Mouse (Mus musculus) stomach, embryonic 16.5 days (tissue): ENCODE results near the gene Mettl2. TPM values are rescaled to one million over a fixed set of nuclear protein-coding genes. Genes with fewer than 3 reads are reported as not detected.
"Not testable (repeated sequence)": the region's sequence is repeated elsewhere in the genome, so short reads cannot be mapped to it uniquely, and the experiment has no call there.

Experiments
- ATAC-seq: fragments of 200-750 bp; cut with Nextera tagmentation; 2 replicates; pipeline ENCODE4 v1.8.0; 2017; ENCODE audit warnings: moderate number of reproducible peaks, moderate TSS enrichment; ENCODE audit not compliant: insufficient read depth, low FRiP score
- H3K27ac ChIP-seq: fragments of 300-500 bp; sonication (generic); 2 replicates; pipeline ENCODE4 v1.5.1; 2014; ENCODE audit warnings: low read length
- H3K27me3 ChIP-seq: fragments of 300-500 bp; sonication (generic); 2 replicates; pipeline ENCODE4 v1.6.1; 2014; ENCODE audit warnings: low read length, control low read depth, mixed read lengths; ENCODE audit not compliant: control insufficient read depth, insufficient read depth
- H3K36me3 ChIP-seq: fragments of 300-500 bp; sonication (generic); 2 replicates; pipeline ENCODE4 v1.6.1; 2014; ENCODE audit warnings: low read length; ENCODE audit not compliant: control insufficient read depth, insufficient read depth
- H3K4me1 ChIP-seq: fragments of 300-500 bp; sonication (generic); 2 replicates; pipeline ENCODE4 v1.6.1; 2014; ENCODE audit warnings: low read length, control low read depth, mixed read lengths; ENCODE audit not compliant: control insufficient read depth, insufficient read depth
- H3K4me2 ChIP-seq: fragments of 300-500 bp; sonication (generic); 2 replicates; pipeline ENCODE4 v1.6.1; 2014; ENCODE audit warnings: low read depth, low read length, mixed read lengths
- H3K4me3 ChIP-seq: fragments of 300-500 bp; sonication (generic); replicated peaks from 2 replicates; pipeline ENCODE4 v1.5.1; 2014; ENCODE audit warnings: mild to moderate bottlenecking, low read length
- H3K9ac ChIP-seq: fragments of 300-500 bp; sonication (generic); 2 replicates; pipeline ENCODE4 v1.6.1; 2014; ENCODE audit warnings: low read length
- H3K9me3 ChIP-seq: fragments of 300-500 bp; sonication (generic); replicated peaks from 2 replicates; pipeline ENCODE4 v1.6.1; 2016; ENCODE audit warnings: low read length, control low read depth; ENCODE audit not compliant: control insufficient read depth
- WGBS: fragments of 180-500 bp; shearing (Covaris S2); extraction: QIAGEN DNeasy Blood & Tissue Kit; methylation state at CpG from one replicate; pipeline ENCODE4 v1.1.7; 2014; 5-methylcytosine and 5-hydroxymethylcytosine counted together
- polyA plus RNA-seq: library from polyadenylated mRNA; unstranded; fragments of >200 nt; fragmentation: Nextera tagmentation; extraction: Ambion mirVana; gene quantifications from 2 replicates; pipeline ENCODE4 v1.2.1, GENCODE M21; 2015

Mettl2 gene
- 32.1 and 32.8 TPM in 2 replicates for polyA plus RNA-seq

GRCm38 (mm10) chr11:105125735-105126519, at the start of gene Mettl2:
Mettl2 (plus strand) TSS chr11:105126425.
- ATAC-seq, result peak; percentile 91
- Histone ChIP-seq H3K9ac (peak within 1 kb of the TSS; percentile 81), H3K27me3 (no peaks in the 10 kb centered on the region), H3K36me3 (no peaks in the 10 kb centered on the region), H3K9me3 (peaks cover 3% of the 10 kb centered on the region; the same call in 1 of the 2 replicates), H3K27ac (peak within 1 kb of the TSS; percentile 77), H3K4me2 (peak within 1 kb of the TSS; percentile 98), H3K4me3 (peak within 1 kb of the TSS; percentile 96), H3K4me1 (peaks cover 9% of the 10 kb centered on the region)
- WGBS, result 1% methylated on average over 35 of the region's 38 CpGs

GRCm38 (mm10) chr11:105112448-105112847, 13.8 kb upstream of the Mettl2 start:
- not testable (repeated sequence) for H3K4me3 ChIP-seq, H3K9ac ChIP-seq, ATAC-seq, H3K27ac ChIP-seq, H3K36me3 ChIP-seq, H3K4me2 ChIP-seq, H3K27me3 ChIP-seq, H3K4me1 ChIP-seq, H3K9me3 ChIP-seq
- 72% methylated on average over 22 of the region's 22 CpGs for WGBS

GRCm38 (mm10) chr11:105117814-105118213, 8.4 kb upstream of the Mettl2 start:
- Histone ChIP-seq H3K9ac (no peak overlapping the region), H3K36me3 (no peaks in the 10 kb centered on the region), H3K4me2 (no peak overlapping the region), H3K9me3 (no peaks in the 10 kb centered on the region), H3K27ac (no peak overlapping the region), H3K27me3 (no peaks in the 10 kb centered on the region), H3K4me3 (no peak overlapping the region), H3K4me1 (no peaks in the 10 kb centered on the region)
- ATAC-seq, result no peak
- 81% methylated on average over 7 of the region's 7 CpGs for WGBS

GRCm38 (mm10) chr11:105120551-105121061, 5.6 kb upstream of the Mettl2 start:
- no peak for ATAC-seq
- H3K27me3 ChIP-seq, result no peaks in the 10 kb centered on the region
- H3K4me3 ChIP-seq, result no peak overlapping the region
- no peak overlapping the region for H3K9ac ChIP-seq
- no peak overlapping the region for H3K4me2 ChIP-seq
- no peaks in the 10 kb centered on the region for H3K4me1 ChIP-seq
- H3K27ac ChIP-seq, result no peak overlapping the region
- H3K36me3 ChIP-seq, result no peaks in the 10 kb centered on the region
- H3K9me3 ChIP-seq, result peaks cover 3% of the 10 kb centered on the region; the same call in 1 of the 2 replicates
- 36% methylated on average over 4 of the region's 4 CpGs for WGBS

GRCm38 (mm10) chr11:105121792-105122191, 4.4 kb upstream of the Mettl2 start:
- not testable (repeated sequence) for H3K4me2 ChIP-seq, H3K4me3 ChIP-seq, ATAC-seq, H3K27ac ChIP-seq, H3K4me1 ChIP-seq, H3K27me3 ChIP-seq, H3K9ac ChIP-seq, H3K36me3 ChIP-seq, H3K9me3 ChIP-seq
- 79% methylated on average over 5 of the region's 5 CpGs for WGBS

GRCm38 (mm10) chr11:105123986-105124385, 2.2 kb upstream of the Mettl2 start:
- H3K27ac ChIP-seq, result no peak overlapping the region
- no peak overlapping the region for H3K4me2 ChIP-seq
- H3K4me3 ChIP-seq, result no peak overlapping the region
- 3% methylated on average over 9 of the region's 9 CpGs for WGBS
- H3K9me3 ChIP-seq, result peaks cover 3% of the 10 kb centered on the region; the same call in 1 of the 2 replicates
- H3K9ac ChIP-seq, result no peak overlapping the region
- H3K36me3 ChIP-seq, result no peaks in the 10 kb centered on the region
- peaks cover 9% of the 10 kb centered on the region for H3K4me1 ChIP-seq
- 0 out of 2 replicates have a peak, but pooled peaks have one; percentile 14 for ATAC-seq
- H3K27me3 ChIP-seq, result no peaks in the 10 kb centered on the region

GRCm38 (mm10) chr11:105126520-105127029, 350 bp downstream of the Mettl2 start:
- Histone ChIP-seq H3K9ac (peak overlapping the region; percentile 81), H3K4me3 (peak overlapping the region; percentile 96), H3K27me3 (no peaks in the 10 kb centered on the region), H3K27ac (no peak overlapping the region), H3K36me3 (no peaks in the 10 kb centered on the region), H3K9me3 (peaks cover 3% of the 10 kb centered on the region; the same call in 1 of the 2 replicates), H3K4me1 (peaks cover 9% of the 10 kb centered on the region), H3K4me2 (peak overlapping the region; percentile 98)
- under 1% methylated on average over 49 of the region's 49 CpGs for WGBS
- ATAC-seq, result peak; percentile 34

GRCm38 (mm10) chr11:105135692-105136091, 9.5 kb downstream of the Mettl2 start:
- WGBS, result 80% methylated on average over 7 of the region's 7 CpGs
- Histone ChIP-seq H3K36me3 (peaks cover 12% of the 10 kb centered on the region), H3K4me3 (no peak overlapping the region), H3K9ac (no peak overlapping the region), H3K9me3 (no peaks in the 10 kb centered on the region), H3K4me1 (no peaks in the 10 kb centered on the region), H3K4me2 (no peak overlapping the region), H3K27ac (no peak overlapping the region), H3K27me3 (no peaks in the 10 kb centered on the region)
- ATAC-seq, result no peak

- not testable (repeated sequence) for ATAC-seq
These were observed 11.0 kb downstream of the Mettl2 start for GRCm38 (mm10) chr11:105137255-105137654.

More at GRCm38 (mm10) chr11:105137255-105137654, 11.0 kb downstream of the Mettl2 start:
- WGBS, result 92% methylated on average over 2 of the region's 2 CpGs
- H3K27ac ChIP-seq, H3K4me1 ChIP-seq, H3K4me3 ChIP-seq, H3K4me2 ChIP-seq, H3K9ac ChIP-seq, H3K9me3 ChIP-seq, H3K27me3 ChIP-seq: not testable (repeated sequence)
- peaks cover 13% of the 10 kb centered on the region for H3K36me3 ChIP-seq
